In genomic region chr2:4987388-4988180, GRCm38 (mm10) we compare ENCODE assay signal across 31 mouse cellular contexts. TPM values are rescaled to one million over a fixed set of nuclear protein-coding genes. Genes with fewer than 3 reads are reported as not detected.
A peak's percentile ranks its signal among the peaks of the same experiment; 100 is the strongest.
DNase-seq lines count a peak whose midpoint lies in the region; ATAC-seq and TF ChIP-seq lines count a peak whose summit lies in the region.
"Had no signal": no experiment of that assay in that cellular context is flagged by ENCODE, and none has a peak within 500 bp of the region (broad histone marks: within the 10 kb centered on the region; RNA-seq: fewer than 3 reads in every experiment).

No protein-coding gene starts in this region.

- no peak for ATAC-seq in liver, postnatal 0 days
- ATAC-seq in lung, embryonic 16.5 days (ENCODE audit: low read depth): peak; percentile 76
- peak; percentile 85 for ATAC-seq in lung, postnatal 0 days
- ATAC-seq in megakaryocyte-erythroid progenitor cell, adult 5-6 weeks (replicated peaks; ENCODE audit: low FRiP score, low TSS enrichment, poor library complexity, severe bottlenecking): no peak
- ATAC-seq: forebrain, embryonic 15.5 days; hindbrain, postnatal 0 days had no signal

- TF ChIP-seq EP300 in liver, postnatal 0 days (IDR thresholded peaks at IDR 0.05; ENCODE audit: low read depth): no peak
- peak; percentile 60 for TF ChIP-seq EP300 in lung, postnatal 0 days (IDR thresholded peaks at IDR 0.05)

- H3K4me2 ChIP-seq in liver, postnatal 0 days (ENCODE audit: low read depth, low read length): no peak overlapping the region
- no peak overlapping the region for H3K4me2 ChIP-seq in lung, embryonic 16.5 days (ENCODE audit: low read depth, low read length)
- H3K4me2 ChIP-seq in lung, postnatal 0 days (replicated peaks; ENCODE audit: low read depth, low read length): no peak overlapping the region
- H3K4me2 ChIP-seq: embryonic facial prominence, embryonic 12.5 days; embryonic facial prominence, embryonic 15.5 days; forebrain, embryonic 12.5 days; forebrain, embryonic 15.5 days; heart, embryonic 13.5 days; hindbrain, embryonic 14.5 days had no signal

- no peaks in the 10 kb centered on the region for H3K9me3 ChIP-seq in liver, postnatal 0 days (ENCODE audit: low read length)
- no peaks in the 10 kb centered on the region for H3K9me3 ChIP-seq in lung, embryonic 16.5 days (ENCODE audit: control insufficient read depth, low read length)
- no peaks in the 10 kb centered on the region for H3K9me3 ChIP-seq in lung, postnatal 0 days (ENCODE audit: low read length)
- H3K9me3 ChIP-seq: embryonic facial prominence, embryonic 12.5 days; embryonic facial prominence, embryonic 15.5 days; forebrain, embryonic 12.5 days; forebrain, embryonic 15.5 days; G1E; heart, embryonic 10.5 days; heart, embryonic 13.5 days had no signal

- TF ChIP-seq POLR2A in liver, adult 2 months (IDR thresholded peaks at IDR 0.05; ENCODE audit: extremely low read depth, insufficient read depth, low read length): no peak

- H3K27ac ChIP-seq in liver, adult 2 months (replicated peaks; ENCODE audit: insufficient read depth, low read depth, low read length): peak overlapping the region; percentile 94
- H3K27ac ChIP-seq in liver, postnatal 0 days (ENCODE audit: low read depth): no peak overlapping the region
- peak overlapping the region; percentile 78 for H3K27ac ChIP-seq in lung, embryonic 16.5 days (ENCODE audit: low read length)
- H3K27ac ChIP-seq in lung, postnatal 0 days (ENCODE audit: low read length): peak overlapping the region; percentile 22; the same call in 1 of the 2 replicates
- H3K27ac ChIP-seq: embryonic facial prominence, embryonic 12.5 days; embryonic facial prominence, embryonic 15.5 days; forebrain, embryonic 12.5 days; forebrain, embryonic 15.5 days; heart, adult 2 months; heart, embryonic 10.5 days; heart, embryonic 13.5 days; hindbrain, embryonic 14.5 days; hindbrain, postnatal 0 days had no signal

- H3K4me1 ChIP-seq in liver, adult 2 months (ENCODE audit: control insufficient read depth, insufficient read depth, low read length): peaks cover 26% of the 10 kb centered on the region
- H3K4me1 ChIP-seq in liver, postnatal 0 days (ENCODE audit: insufficient read depth): 0 out of 2 replicates have a peak, but pooled peaks cover 3% of the 10 kb centered on the region
- H3K4me1 ChIP-seq in lung, embryonic 16.5 days (replicated peaks; ENCODE audit: control insufficient read depth, insufficient read depth, low read length): peaks cover 3% of the 10 kb centered on the region; the same call in 1 of the 2 replicates
- H3K4me1 ChIP-seq in lung, postnatal 0 days (ENCODE audit: insufficient read depth, low read depth, low read length): no peaks in the 10 kb centered on the region
- H3K4me1 ChIP-seq: embryonic facial prominence, embryonic 12.5 days; embryonic facial prominence, embryonic 15.5 days; forebrain, embryonic 12.5 days; forebrain, embryonic 15.5 days; heart, embryonic 10.5 days; heart, embryonic 13.5 days had no signal

- peaks cover 2% of the 10 kb centered on the region; the same call in 1 of the 2 replicates for H3K79me2 ChIP-seq in liver, adult 2 months (ENCODE audit: control insufficient read depth, insufficient read depth, low read length)

- peak; percentile 97 for DNase-seq in liver, adult 2 months (ENCODE audit: extremely low read depth, low read depth, low spot score)
- DNase-seq in liver, postnatal 0 days: no peak
- no peak for DNase-seq in lung, postnatal 4 days
- DNase-seq in lung, postnatal 0 days (ENCODE audit: low spot score): peak; percentile 68
- peak; percentile 28 for DNase-seq in lung, postnatal 36 days
- no peak for DNase-seq in embryo, embryonic 10 days (ENCODE audit: low spot score)
- DNase-seq: adrenal gland, postnatal 10 days; adrenal gland, postnatal 36 days; B cell, adult 2 months; cerebellum, adult 18-20 months; cerebellum, adult 9-10 months; cerebellum, postnatal 14 days; gastrocnemius, postnatal 10 days; gastrocnemius, postnatal 36 days; heart, adult 2 months; heart, postnatal 14 days; heart, postnatal 4 days had no signal

- 26% methylated on average over 8 of the region's 8 CpGs for WGBS in liver, adult 2 months
- 75% methylated on average over 8 of the region's 8 CpGs for WGBS in liver, postnatal 0 days (ENCODE audit: insufficient replicate concordance)
- 57% methylated on average over 8 of the region's 8 CpGs for WGBS in lung, embryonic 16.5 days
- WGBS in lung, postnatal 0 days: 59% methylated on average over 8 of the region's 8 CpGs

- H3K4me3 ChIP-seq in liver, adult 2 months (ENCODE audit: insufficient read depth, low read depth, low read length): no peak overlapping the region
- no peak overlapping the region for H3K4me3 ChIP-seq in liver, postnatal 0 days (ENCODE audit: low read depth, low read length)
- H3K4me3 ChIP-seq in lung, embryonic 16.5 days (ENCODE audit: low read length): no peak overlapping the region
- H3K4me3 ChIP-seq in lung, postnatal 0 days (ENCODE audit: low read depth, low read length): no peak overlapping the region
- H3K4me3 ChIP-seq: embryonic facial prominence, embryonic 12.5 days; embryonic facial prominence, embryonic 15.5 days; forebrain, embryonic 12.5 days; forebrain, embryonic 15.5 days; heart, adult 2 months; heart, embryonic 10.5 days; heart, embryonic 13.5 days had no signal

- no peak for TF ChIP-seq CTCF in liver, adult 2 months (IDR thresholded peaks at IDR 0.05; ENCODE audit: low read depth, low read length)
- TF ChIP-seq CTCF in liver, postnatal 0 days (IDR thresholded peaks at IDR 0.05; ENCODE audit: low read depth): no peak
- TF ChIP-seq CTCF in lung, postnatal 0 days (IDR thresholded peaks at IDR 0.05): no peak

- peak overlapping the region; percentile 61 for H3K9ac ChIP-seq in liver, adult 2 months (ENCODE audit: low read depth, low read length)
- H3K9ac ChIP-seq in liver, postnatal 0 days (replicated peaks): no peak overlapping the region
- no peak overlapping the region for H3K9ac ChIP-seq in lung, embryonic 16.5 days (ENCODE audit: low read length)
- H3K9ac ChIP-seq in lung, postnatal 0 days (replicated peaks; ENCODE audit: low read depth): no peak overlapping the region
- H3K9ac ChIP-seq: embryonic facial prominence, embryonic 12.5 days; embryonic facial prominence, embryonic 15.5 days; forebrain, embryonic 12.5 days; forebrain, embryonic 15.5 days; heart, embryonic 13.5 days; hindbrain, embryonic 14.5 days had no signal

- peaks cover 24% of the 10 kb centered on the region for H3K36me3 ChIP-seq in liver, adult 2 months (ENCODE audit: control insufficient read depth, insufficient read depth, low read length)
- H3K36me3 ChIP-seq in liver, postnatal 0 days (replicated peaks; ENCODE audit: insufficient read depth, low read length): peaks cover 22% of the 10 kb centered on the region
- peaks cover 12% of the 10 kb centered on the region for H3K36me3 ChIP-seq in lung, embryonic 16.5 days (ENCODE audit: control insufficient read depth, insufficient read depth, low read length)
- no peaks in the 10 kb centered on the region for H3K36me3 ChIP-seq in lung, postnatal 0 days (ENCODE audit: insufficient read depth, low read length)
- H3K36me3 ChIP-seq: forebrain, embryonic 15.5 days had no signal

- no peaks in the 10 kb centered on the region for H3K27me3 ChIP-seq in liver, adult 2 months (ENCODE audit: control insufficient read depth, insufficient read depth, low read length)
- H3K27me3 ChIP-seq in liver, postnatal 0 days (ENCODE audit: insufficient read depth, low read length): no peaks in the 10 kb centered on the region
- no peaks in the 10 kb centered on the region for H3K27me3 ChIP-seq in lung, embryonic 16.5 days (ENCODE audit: control insufficient read depth, insufficient read depth, low read depth, low read length)
- H3K27me3 ChIP-seq in lung, postnatal 0 days (replicated peaks; ENCODE audit: insufficient read depth, low read length): no peaks in the 10 kb centered on the region
- H3K27me3 ChIP-seq: CH12.LX; embryonic facial prominence, embryonic 12.5 days; embryonic facial prominence, embryonic 15.5 days; forebrain, embryonic 12.5 days; forebrain, embryonic 15.5 days; heart, embryonic 13.5 days had no signal

RNA-seq across cellular contexts. Expression of gene Ucma, which starts 11.7 kb away (rescaled TPM):
- total RNA-seq in liver, adult 2 months (2014; rRNA removed): not detected in 2 replicates
- not detected in 2 replicates for polyA plus RNA-seq in liver, adult 2 months (2012; rRNA removed)
- not detected in 2 replicates for polyA plus RNA-seq in liver, postnatal 0 days (2015; fragmentation: Nextera tagmentation; extraction: Ambion mirVana)
- polyA plus RNA-seq in lung, embryonic 16.5 days (2015; fragmentation: Nextera tagmentation; extraction: Ambion mirVana): not detected in 2 replicates
- polyA plus RNA-seq in lung, postnatal 0 days (2015; fragmentation: Nextera tagmentation; extraction: Ambion mirVana): not detected in 2 replicates
- not detected in 2 replicates for total RNA-seq in megakaryocyte-erythroid progenitor cell, adult 5-6 weeks (2014; fragmentation: Nextera tagmentation)
- total RNA-seq in megakaryocyte-erythroid progenitor cell, adult 5-6 weeks (2017): not detected in 2 replicates
- total RNA-seq: adrenal gland, postnatal 10 days; adrenal gland, postnatal 36 days; CH12.LX; G1E; gastrocnemius, postnatal 36 days; granulocyte monocyte progenitor cell, adult 5-6 weeks; heart, adult 2 months; heart, postnatal 14 days; heart, postnatal 4 days had no signal
- polyA plus RNA-seq: embryonic facial prominence, embryonic 12.5 days; forebrain, embryonic 12.5 days; forebrain, embryonic 15.5 days; G1E; heart, embryonic 10.5 days; heart, embryonic 13.5 days; hindbrain, embryonic 11.5 days had no signal

RNA-seq across cellular contexts. Expression of gene Mcm10, which starts 25.0 kb away (rescaled TPM):
- total RNA-seq in liver, adult 2 months (2014; rRNA removed): 36.0 and 53.8 TPM in 2 replicates
- polyA plus RNA-seq in liver, adult 2 months (2012; rRNA removed): 11.9 and 21.8 TPM in 2 replicates
- 10.5 and 12.2 TPM in 2 replicates for polyA plus RNA-seq in liver, postnatal 0 days (2015; fragmentation: Nextera tagmentation; extraction: Ambion mirVana)
- polyA plus RNA-seq in lung, embryonic 16.5 days (2015; fragmentation: Nextera tagmentation; extraction: Ambion mirVana): 31.8 and 36.4 TPM in 2 replicates
- polyA plus RNA-seq in lung, postnatal 0 days (2015; fragmentation: Nextera tagmentation; extraction: Ambion mirVana): 2.0 and 2.1 TPM in 2 replicates
- total RNA-seq in megakaryocyte-erythroid progenitor cell, adult 5-6 weeks (2014; fragmentation: Nextera tagmentation): 121 and 141 TPM in 2 replicates
- total RNA-seq in megakaryocyte-erythroid progenitor cell, adult 5-6 weeks (2017): 92.5 and 121 TPM in 2 replicates

Comparison
In these comparisons a context has a peak if more than half of its experiments do, and no peak if none do; other contexts are left out.
1. DNase-seq: peak in liver, adult 2 months (single experiment), lung, postnatal 0 days (single experiment) and lung, postnatal 36 days (single experiment); none in liver, postnatal 0 days (single experiment), lung, postnatal 4 days (0 of 2) and embryo, embryonic 10 days (single experiment).
2. ATAC-seq: peak in lung, embryonic 16.5 days (single experiment) and lung, postnatal 0 days (single experiment); none in liver, postnatal 0 days (single experiment) and megakaryocyte-erythroid progenitor cell, adult 5-6 weeks (single experiment).